Mouse (Mus musculus) brain, embryonic 18.5 days (tissue): ENCODE measurements around the gene AU018091.
"Not testable (repeated sequence)": the region's sequence is repeated elsewhere in the genome, so short reads cannot be mapped to it uniquely, and the experiment has no call there.

ENCODE experiments used
- DNase-seq: peaks from one replicate; pipeline ENCODE4 v3.0.0-alpha.2; 2012; ENCODE audit warnings: low read depth, low spot score

AU018091 gene

GRCm38 (mm10) chr7:3166270-3166669, 2.7 kb downstream of the AU018091 start:
- no peak for DNase-seq

GRCm38 (mm10) chr7:3164991-3165390, 4.0 kb downstream of the AU018091 start:
- no peak for DNase-seq

GRCm38 (mm10) chr7:3164381-3164780, 4.6 kb downstream of the AU018091 start:
- no peak for DNase-seq

- no peak for DNase-seq
Observed at GRCm38 (mm10) chr7:3150376-3150775, 18.6 kb downstream of the AU018091 start.

- DNase-seq = no peak
Observed at GRCm38 (mm10) chr7:3146072-3146471, 22.9 kb downstream of the AU018091 start.

- DNase-seq = no peak
Observed at GRCm38 (mm10) chr7:3143329-3143728, 25.7 kb downstream of the AU018091 start.

- no peak for DNase-seq
Observed at GRCm38 (mm10) chr7:3135606-3136005, 33.4 kb downstream of the AU018091 start.

- DNase-seq = no peak
Observed at GRCm38 (mm10) chr7:3134654-3135053, 34.3 kb downstream of the AU018091 start.

GRCm38 (mm10) chr7:3130342-3130741, 38.7 kb downstream of the AU018091 start:
- DNase-seq = no peak

GRCm38 (mm10) chr7:3128564-3128963, 40.4 kb downstream of the AU018091 start:
- DNase-seq = not testable (repeated sequence)

GRCm38 (mm10) chr7:3111193-3111592, 57.8 kb downstream of the AU018091 start:
- not testable (repeated sequence) for DNase-seq

GRCm38 (mm10) chr7:3106516-3107077, 62.4 kb downstream of the AU018091 start:
- DNase-seq = not testable (repeated sequence)
